Mouse (Mus musculus) heart, embryonic 14.5 days (tissue): ENCODE results near the gene Gm49711. TPM values are rescaled to one million over a fixed set of nuclear protein-coding genes. Genes with fewer than 3 reads are reported as not detected.

Experiments
- ATAC-seq: fragments of 200-750 bp; cut with Nextera tagmentation; 2 replicates; pipeline ENCODE4 v1.8.0; 2017; ENCODE audit warnings: low read depth, moderate TSS enrichment; ENCODE audit not compliant: insufficient number of reproducible peaks, insufficient read depth, low FRiP score
- H3K27ac ChIP-seq, 2 experiments: fragments of 200-500 bp in 1 of 2; fragments of 300-500 bp in 1 of 2; sonication (generic) in 1 of 2; replicated peaks in 1 of 2; 2 replicates each; pipeline ENCODE4 v1.5.1; 2012 to 2014; ENCODE audit warnings: low read depth in 2 of 2, low read length in 2 of 2, control low read depth in 1 of 2, mild to moderate bottlenecking in 1 of 2, mixed read lengths in 1 of 2; ENCODE audit not compliant: control insufficient read depth in 1 of 2, insufficient read depth in 1 of 2
- H3K27me3 ChIP-seq: fragments of 300-500 bp; sonication (generic); 2 replicates; pipeline ENCODE4 v1.6.1; 2014; ENCODE audit warnings: mild to moderate bottlenecking, low read length, control low read depth; ENCODE audit not compliant: control insufficient read depth, insufficient read depth
- H3K36me3 ChIP-seq: fragments of 300-500 bp; sonication (generic); 2 replicates; pipeline ENCODE4 v1.6.1; 2014; ENCODE audit warnings: mild to moderate bottlenecking, control low read depth, low read length, mixed read lengths; ENCODE audit not compliant: control insufficient read depth, insufficient read depth
- H3K4me1 ChIP-seq, 2 experiments: fragments of 200-500 bp in 1 of 2; fragments of 300-500 bp in 1 of 2; sonication (generic) in 1 of 2; 2 replicates each; pipeline ENCODE4 v1.6.1; 2012 to 2014; ENCODE audit warnings: low read length in 2 of 2, control low read depth in 1 of 2, mixed read lengths in 1 of 2; ENCODE audit not compliant: control insufficient read depth in 2 of 2, insufficient read depth in 2 of 2
- H3K4me2 ChIP-seq: fragments of 300-500 bp; sonication (generic); 2 replicates; pipeline ENCODE4 v1.6.1; 2014; ENCODE audit warnings: mild to moderate bottlenecking, low read length
- H3K4me3 ChIP-seq, 2 experiments: fragments of 200-500 bp in 1 of 2; fragments of 300-500 bp in 1 of 2; sonication (generic) in 1 of 2; 2 replicates each; pipeline ENCODE4 v1.5.1; 2012 to 2014; ENCODE audit warnings: low read length in 2 of 2, mild to moderate bottlenecking in 2 of 2, control low read depth in 1 of 2, low read depth in 1 of 2, moderate library complexity in 1 of 2; ENCODE audit not compliant: control insufficient read depth in 1 of 2, insufficient read depth in 1 of 2
- H3K9ac ChIP-seq: fragments of 300-500 bp; sonication (generic); 2 replicates; pipeline ENCODE4 v1.6.1; 2014; ENCODE audit warnings: mild to moderate bottlenecking, low read length
- H3K9me3 ChIP-seq: fragments of 300-500 bp; sonication (generic); 2 replicates; pipeline ENCODE4 v1.6.1; 2016; ENCODE audit warnings: low read length, control low read depth; ENCODE audit not compliant: control insufficient read depth
- WGBS: fragments of 180-500 bp; shearing (Covaris S2); extraction: QIAGEN DNeasy Blood & Tissue Kit; methylation state at CpG from one replicate; pipeline ENCODE4 v1.1.7; 2014; 5-methylcytosine and 5-hydroxymethylcytosine counted together
- polyA plus RNA-seq: library from polyadenylated mRNA; unstranded; fragments of >200 nt; fragmentation: Nextera tagmentation; extraction: Ambion mirVana; gene quantifications from 2 replicates; pipeline ENCODE4 v1.2.1, GENCODE M21; 2014

Gene Gm49711
- polyA plus RNA-seq, result not detected in 2 replicates

- Histone ChIP-seq H3K4me2 (peak within 1 kb of the TSS; percentile 95), H3K36me3 (peaks cover 34% of the 10 kb centered on the region), H3K4me1 (peaks cover 5 to 27% of the 10 kb centered on the region in 2 experiments; a peak in 3 of 4 replicates), H3K9ac (peak within 1 kb of the TSS; percentile 91), H3K27me3 (no peaks in the 10 kb centered on the region), H3K4me3 (peak within 1 kb of the TSS; percentile 85 to 95), H3K9me3 (peaks cover 11% of the 10 kb centered on the region), H3K27ac (peak within 1 kb of the TSS; percentile 82)
- WGBS, result under 1% methylated on average over 61 of the region's 99 CpGs
- peak; percentile 91 for ATAC-seq
Observed at GRCm38 (mm10) chr16:92057852-92058643, at the start of gene Gm49711, which contains the start of the genes Mrps6 and Slc5a3. Gene Gm49711, plus strand, starts transcription at chr16:92058316. Gene Mrps6, plus strand, starts transcription at chr16:92058270. Gene Slc5a3, plus strand, starts transcription at chr16:92058322.

DNA sequence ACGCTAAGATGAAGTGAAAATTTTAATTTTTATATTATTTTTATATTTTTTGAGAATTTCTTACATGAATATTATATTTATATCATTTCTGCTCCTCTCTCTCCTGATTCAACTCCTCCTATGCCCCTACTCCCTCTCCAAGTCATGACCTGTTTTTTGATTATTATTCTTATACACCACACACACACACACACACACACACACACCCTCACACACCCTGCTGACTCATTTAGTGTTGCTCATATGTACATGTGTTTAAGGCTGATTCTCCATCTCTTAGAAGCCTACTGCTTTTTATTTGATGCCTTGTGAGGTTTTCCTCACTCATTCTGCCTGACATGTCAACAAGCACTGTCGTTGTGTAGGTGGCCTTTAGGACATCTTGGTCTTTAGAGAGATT, 48.5 kb upstream of the Gm49711 start:
- no peak overlapping the region for H3K9ac ChIP-seq
- no peaks in the 10 kb centered on the region for H3K4me1 ChIP-seq
- WGBS, result 84% methylated on average over 2 of the region's 2 CpGs
- H3K27me3 ChIP-seq, result no peaks in the 10 kb centered on the region
- no peak overlapping the region for H3K4me3 ChIP-seq
- no peak overlapping the region for H3K27ac ChIP-seq
- 0 out of 2 replicates have a peak, but pooled peaks cover 2% of the 10 kb centered on the region for H3K9me3 ChIP-seq
- H3K36me3 ChIP-seq, result no peaks in the 10 kb centered on the region
- ATAC-seq, result no peak
- no peak overlapping the region for H3K4me2 ChIP-seq

- 80% methylated on average over 8 of the region's 8 CpGs for WGBS
- Histone ChIP-seq H3K9ac (no peak overlapping the region), H3K4me2 (no peak overlapping the region), H3K9me3 (no peaks in the 10 kb centered on the region), H3K4me1 (peaks cover 5 to 8% of the 10 kb centered on the region in 2 experiments), H3K36me3 (no peaks in the 10 kb centered on the region), H3K27me3 (no peaks in the 10 kb centered on the region), H3K4me3 (no peak overlapping the region), H3K27ac (no peak overlapping the region)
- no peak for ATAC-seq
Observed at GRCm38 (mm10) chr16:92016792-92017191, 41.3 kb upstream of the Gm49711 start.

DNA sequence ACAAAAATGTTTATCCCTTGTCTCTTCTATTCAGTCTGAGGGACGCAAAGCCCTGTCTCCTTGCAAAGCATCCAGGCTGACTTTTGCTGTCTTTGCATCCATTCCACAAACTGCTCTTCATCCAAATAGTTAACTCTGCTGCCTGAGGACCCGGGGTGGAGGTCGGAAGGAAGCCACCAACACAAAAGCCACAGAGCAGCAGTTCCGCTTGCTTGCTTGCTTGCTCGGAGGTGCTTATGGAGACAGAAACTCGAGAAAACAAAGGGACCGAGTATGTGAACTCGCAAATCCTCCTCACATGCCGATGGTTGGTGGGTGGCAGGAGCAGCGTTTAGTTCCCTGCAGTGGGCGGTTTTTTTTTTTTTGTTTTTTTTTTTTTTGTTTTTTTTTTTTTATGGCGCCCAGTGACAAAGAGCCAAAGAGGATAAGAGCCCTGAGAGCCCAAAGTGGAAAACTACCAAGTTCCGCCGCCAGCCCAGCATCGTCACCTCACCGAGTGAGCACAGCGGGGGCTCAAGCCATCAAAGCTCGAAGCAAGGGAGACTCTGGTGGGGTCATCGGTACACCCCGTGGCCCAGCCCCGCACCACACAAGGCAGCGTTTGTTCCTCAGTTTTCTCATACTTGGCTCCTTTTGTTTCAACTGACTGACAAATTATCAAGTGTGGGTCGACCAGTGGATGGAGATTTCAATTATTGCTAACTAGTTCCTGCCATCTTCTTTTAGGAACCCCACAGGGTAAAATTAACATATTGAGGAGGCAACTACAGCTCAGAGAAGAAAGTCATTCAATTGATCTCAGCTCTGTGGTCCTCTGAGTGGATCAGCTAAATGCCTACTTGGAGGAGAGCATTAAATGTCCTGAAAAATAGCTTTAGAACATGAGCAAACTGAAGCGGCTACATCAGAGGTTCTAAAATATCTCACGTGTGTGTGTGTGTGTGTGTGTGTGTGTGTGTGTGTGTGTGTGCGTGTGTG, 38.7 kb upstream of the Gm49711 start:
- Histone ChIP-seq H3K4me2 (peak overlapping the region; percentile 77), H3K9me3 (no peaks in the 10 kb centered on the region), H3K36me3 (no peaks in the 10 kb centered on the region), H3K4me3 (peak overlapping the region; percentile 42 to 57), H3K27me3 (no peaks in the 10 kb centered on the region), H3K9ac (peak overlapping the region; percentile 75), H3K27ac (peak overlapping the region; percentile 72 to 74), H3K4me1 (peaks cover 24 to 31% of the 10 kb centered on the region in 2 experiments)
- no peak for ATAC-seq
- 7% methylated on average over 26 of the region's 26 CpGs for WGBS

GRCm38 (mm10) chr16:92021656-92022400, 36.3 kb upstream of the Gm49711 start:
- ATAC-seq, result no peak
- peaks cover 25 to 31% of the 10 kb centered on the region in 2 experiments for H3K4me1 ChIP-seq
- H3K36me3 ChIP-seq, result no peaks in the 10 kb centered on the region
- no peak overlapping the region for H3K27ac ChIP-seq
- H3K27me3 ChIP-seq, result no peaks in the 10 kb centered on the region
- H3K9me3 ChIP-seq, result no peaks in the 10 kb centered on the region
- H3K9ac ChIP-seq, result no peak overlapping the region
- H3K4me2 ChIP-seq, result no peak overlapping the region
- H3K4me3 ChIP-seq, result no peak overlapping the region
- WGBS, result 66% methylated on average over 12 of the region's 12 CpGs

DNA sequence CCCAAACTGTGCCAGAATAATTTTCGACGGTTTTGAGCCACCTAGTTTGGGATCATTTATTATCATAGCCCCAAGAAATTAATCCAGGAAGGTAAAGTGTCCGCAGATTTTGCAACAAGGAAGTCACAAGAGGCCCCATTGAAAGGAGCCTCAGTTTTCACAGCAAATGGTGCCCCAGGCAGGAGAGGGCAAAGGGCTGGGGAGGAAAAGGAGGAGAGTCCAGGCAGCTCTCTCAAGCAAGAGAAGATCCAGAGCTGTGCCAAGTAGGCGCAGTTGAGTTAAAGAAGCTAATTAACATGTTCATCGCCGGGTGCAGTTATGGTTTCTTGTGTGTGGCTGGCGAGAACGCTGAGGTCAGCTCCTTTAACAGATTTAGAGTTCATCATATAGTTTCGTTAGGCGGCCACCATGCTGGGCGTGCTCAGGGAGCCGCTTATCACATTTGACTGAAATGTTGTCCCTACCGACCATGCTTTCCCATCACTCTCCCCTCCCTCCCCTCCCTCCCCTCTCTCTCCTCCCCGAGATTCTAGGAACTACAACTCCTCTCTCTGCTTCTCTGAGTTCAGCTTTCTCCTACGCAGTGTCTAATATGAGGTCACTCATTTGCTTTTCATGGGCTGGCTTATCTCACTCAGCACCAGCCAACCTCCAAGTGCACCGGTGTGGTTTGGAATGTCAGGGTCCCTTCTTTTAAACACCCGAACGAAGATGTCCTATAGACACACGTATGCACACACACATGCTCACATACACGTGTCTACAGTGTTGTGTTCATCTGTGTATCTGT, 35.4 kb upstream of the Gm49711 start:
- peak overlapping the region; percentile 35 for H3K4me2 ChIP-seq
- ATAC-seq, result 0 out of 2 replicates have a peak, but pooled peaks have one; percentile 49
- WGBS, result 31% methylated on average over 20 of the region's 20 CpGs

More for the DNA sequence above, 35.4 kb upstream of the Gm49711 start:
- H3K27me3 ChIP-seq, result no peaks in the 10 kb centered on the region
- H3K4me3 ChIP-seq, result no peak overlapping the region
- H3K9me3 ChIP-seq, result no peaks in the 10 kb centered on the region
- peak overlapping the region in 1 of 2 experiments; percentile 37; a peak in 1 of 4 replicates for H3K27ac ChIP-seq
- H3K36me3 ChIP-seq, result no peaks in the 10 kb centered on the region
- H3K9ac ChIP-seq, result no peak overlapping the region
- H3K4me1 ChIP-seq, result peaks cover 25 to 31% of the 10 kb centered on the region in 2 experiments
